Mouse (Mus musculus) spleen, postnatal 14 days (tissue): ENCODE data around the gene Nle1.
A peak's percentile ranks its signal among the peaks of the same experiment; 100 is the strongest.
"Not testable (repeated sequence)": the region's sequence is repeated elsewhere in the genome, so short reads cannot be mapped to it uniquely, and the experiment has no call there.

Experiments
- DNase-seq, 2 experiments: peaks; one replicate each; pipeline ENCODE4 v3.0.0; 2021 to 2022; ENCODE audit warnings: low spot score in 2 of 2

The Nle1 gene

GRCm38 (mm10) chr11:82907651-82908607 lies at the start of gene Nle1:
Gene Nle1, minus strand, starts transcription at chr11:82908411.
- DNase-seq = peak; percentile 87 to 95

GRCm38 (mm10) chr11:82956925-82957324 lies 48.7 kb upstream of the Nle1 start:
- DNase-seq = no peak

GRCm38 (mm10) chr11:82954631-82955030 lies 46.4 kb upstream of the Nle1 start:
- no peak for DNase-seq

GRCm38 (mm10) chr11:82952612-82953542 lies 44.7 kb upstream of the Nle1 start:
- peak; percentile 11 to 25 for DNase-seq

GRCm38 (mm10) chr11:82951865-82952611 lies 43.8 kb upstream of the Nle1 start:
- DNase-seq = no peak

GRCm38 (mm10) chr11:82950736-82951481 lies 42.7 kb upstream of the Nle1 start, which contains the start of gene Slfn5:
Gene Slfn5, plus strand, starts transcription at chr11:82951349.
- DNase-seq = no peak

- DNase-seq = no peak
These were observed 40.8 kb upstream of the Nle1 start for GRCm38 (mm10) chr11:82949036-82949435.

- no peak for DNase-seq
These were observed 39.2 kb upstream of the Nle1 start for GRCm38 (mm10) chr11:82947457-82947856.

GRCm38 (mm10) chr11:82945636-82946035 lies 37.4 kb upstream of the Nle1 start:
- no peak for DNase-seq

- no peak for DNase-seq
These were observed 35.1 kb upstream of the Nle1 start for GRCm38 (mm10) chr11:82943336-82943735.

- DNase-seq = no peak
These were observed 25.0 kb upstream of the Nle1 start for GRCm38 (mm10) chr11:82933186-82933585.

GRCm38 (mm10) chr11:82931671-82932450 lies 23.6 kb upstream of the Nle1 start:
- DNase-seq = not testable (repeated sequence)

GRCm38 (mm10) chr11:82931161-82931560 lies 22.9 kb upstream of the Nle1 start:
- not testable (repeated sequence) for DNase-seq

GRCm38 (mm10) chr11:82930391-82930955 lies 22.3 kb upstream of the Nle1 start:
- not testable (repeated sequence) for DNase-seq

- no peak for DNase-seq
These were observed 21.4 kb upstream of the Nle1 start for GRCm38 (mm10) chr11:82929633-82929950.

- no peak for DNase-seq
These were observed 20.9 kb upstream of the Nle1 start for GRCm38 (mm10) chr11:82928897-82929632.

- not testable (repeated sequence) for DNase-seq
These were observed 15.7 kb upstream of the Nle1 start for GRCm38 (mm10) chr11:82923910-82924309.

GRCm38 (mm10) chr11:82921691-82922090 lies 13.5 kb upstream of the Nle1 start:
- no peak for DNase-seq

- no peak for DNase-seq
These were observed 12.6 kb upstream of the Nle1 start for GRCm38 (mm10) chr11:82920768-82921167.
